Mouse (Mus musculus) kidney, adult 10 weeks (tissue): ENCODE measurements around the gene Dusp3. TPM values are rescaled to one million over a fixed set of nuclear protein-coding genes. Genes with fewer than 3 reads are reported as not detected.

Source experiments
- polyA plus RNA-seq: library from polyadenylated mRNA; stranded (reverse); fragments of 350-450 nt; fragmentation: Illumina TruSeq; extraction: RNeasy Lipid Tissue Mini Kit (QIAGEN cat#74804); gene quantifications from one replicate; pipeline ENCODE4 v1.2.3, GENCODE M21; 2014; ENCODE audit warnings: low read depth, low replicate concordance

Gene Dusp3
- polyA plus RNA-seq, result 32.9 TPM

GRCm38 (mm10) chr11:101986913-101987312, at the start of gene Dusp3:
Dusp3 (minus strand) TSS chr11:101987013.

DNA sequence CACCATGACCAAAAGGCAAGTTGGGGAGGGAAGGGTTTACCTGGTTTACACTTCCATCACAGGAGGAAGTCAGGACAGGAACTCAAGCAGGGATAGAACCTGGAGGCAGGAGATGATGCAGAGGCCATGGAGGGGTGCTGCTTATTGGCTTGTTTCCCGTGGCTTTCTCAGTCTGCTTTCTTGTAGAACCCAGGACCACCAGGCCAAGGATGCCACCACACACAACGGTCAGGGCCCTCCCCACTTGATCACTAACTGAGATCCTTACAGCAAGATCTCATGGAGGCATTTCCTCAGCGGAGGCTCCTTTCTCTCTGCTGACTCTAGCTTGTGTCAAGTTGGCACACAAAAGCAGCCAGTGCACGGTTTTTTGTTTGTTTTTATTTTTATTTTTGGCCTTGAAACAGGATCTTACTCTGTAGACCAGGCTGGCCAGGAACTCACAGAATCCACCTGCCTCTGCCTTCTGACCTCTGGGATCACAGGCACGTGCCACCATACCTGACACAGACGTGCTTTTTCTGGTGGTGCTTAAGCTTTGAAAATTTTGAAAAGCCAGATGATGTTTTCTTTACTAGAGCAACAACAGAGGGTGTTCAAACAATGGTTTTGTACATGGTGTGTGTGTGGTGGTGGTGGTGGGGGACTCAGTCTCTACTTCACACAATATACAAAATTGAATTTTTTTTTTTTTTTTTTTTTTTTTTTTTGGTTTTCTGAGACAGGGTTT, 41.4 kb upstream of the Dusp3 start, which contains the start of gene Mpp3:
Gene Mpp3 (minus strand): TSS at position 375 of the 730 bp plus-strand sequence.

DNA sequence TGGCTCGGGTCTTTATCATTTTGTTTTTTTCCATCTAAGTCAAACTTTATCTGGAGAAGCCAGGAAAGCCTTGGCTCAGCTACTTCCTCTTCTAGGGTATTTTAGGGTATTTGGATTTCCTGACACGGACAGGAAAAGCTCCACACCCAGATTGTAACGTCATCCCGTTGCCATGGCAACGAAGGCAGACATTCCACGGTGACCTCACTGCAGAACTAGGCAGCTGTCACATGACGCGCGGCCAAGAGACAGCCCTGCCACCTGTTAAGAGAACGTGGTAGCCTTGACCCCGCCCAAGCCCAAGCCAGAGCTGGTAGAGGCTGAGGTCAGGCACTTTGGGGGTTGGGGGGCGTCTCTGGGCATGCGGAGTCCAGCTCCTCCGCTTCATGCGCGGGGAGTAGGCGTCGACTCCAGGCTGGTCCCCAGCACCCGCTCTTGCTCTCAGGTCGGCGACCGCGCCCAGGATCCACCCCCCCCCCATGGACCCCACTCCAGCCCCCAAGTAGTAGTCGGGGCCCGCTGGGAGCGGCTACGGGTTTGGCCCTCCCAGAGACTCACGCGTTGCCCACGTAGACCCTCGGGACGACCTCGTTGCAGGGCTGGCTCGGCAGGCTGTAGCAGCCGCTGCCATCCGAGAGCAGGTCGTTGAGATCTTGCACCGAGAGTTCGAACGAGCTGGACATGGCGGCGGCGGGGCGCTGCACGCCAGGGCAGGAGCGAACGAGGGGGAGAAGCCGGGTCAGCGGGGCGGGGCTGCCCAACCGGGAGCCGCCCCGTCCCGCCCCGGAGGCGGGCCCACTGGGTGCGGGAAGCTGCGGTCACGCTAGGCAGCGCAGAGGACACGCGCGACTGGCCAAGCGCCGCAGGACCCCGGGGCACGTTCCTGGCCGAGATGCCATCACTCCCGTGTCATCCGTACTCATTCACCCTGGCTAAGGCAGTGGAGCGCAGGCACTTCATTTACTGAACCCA, 2.5 kb downstream of the Dusp3 start, which contains the start of gene Cfap97d1:
Gene Cfap97d1 (plus strand): TSS at position 226 of the 972 bp plus-strand sequence.

DNA sequence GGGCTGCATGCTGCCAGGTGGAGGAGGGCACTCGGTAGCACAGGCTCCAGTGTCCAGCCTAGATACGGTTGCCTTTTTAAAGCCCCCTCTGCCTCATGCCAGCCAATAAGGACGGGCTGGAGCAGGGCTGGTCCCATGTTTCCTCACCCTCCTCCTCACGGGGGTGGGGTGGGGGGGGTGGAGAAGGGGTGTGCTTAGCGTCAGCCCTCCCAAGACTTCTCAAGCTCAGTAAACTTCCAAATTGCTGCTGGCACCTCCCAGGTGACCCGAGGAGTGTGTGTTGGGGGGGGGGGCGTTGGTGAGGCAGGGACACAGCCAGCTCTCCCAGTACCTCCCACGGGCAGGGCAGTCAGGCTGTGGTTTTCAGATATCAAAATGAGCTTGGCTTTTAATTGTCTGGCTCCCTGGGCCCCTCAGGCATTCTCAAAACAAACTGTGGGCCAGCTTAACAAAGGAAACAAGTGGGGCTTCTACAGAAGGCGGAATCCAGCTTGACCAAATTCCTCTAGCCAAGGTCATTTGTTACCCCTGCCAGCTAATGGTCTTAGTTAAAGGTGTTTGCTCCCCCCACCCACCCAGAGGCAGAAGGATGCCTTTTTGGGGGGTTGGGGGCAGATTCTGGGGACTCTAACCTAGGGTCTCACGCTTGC, 19.7 kb downstream of the Dusp3 start, which contains the start of gene Sost:
Gene Sost (minus strand): TSS at position 51 of the 650 bp plus-strand sequence.

Other genes with a start within 250 kb of the Dusp3 start
- not detected for gene Etv4, start 201.6 kb downstream of the Dusp3 start, polyA plus RNA-seq
- gene Meox1, start 92.6 kb downstream of the Dusp3 start, polyA plus RNA-seq, result 2.7 TPM
- gene Sost, start 20.0 kb downstream of the Dusp3 start, polyA plus RNA-seq, result 0.28 TPM
- gene Cfap97d1, start 2.7 kb downstream of the Dusp3 start, polyA plus RNA-seq, result not detected
- gene Mpp3, start 41.4 kb upstream of the Dusp3 start, polyA plus RNA-seq, result 0.44 TPM
- gene Cd300lg, start 54.5 kb upstream of the Dusp3 start, polyA plus RNA-seq, result 19.1 TPM
- gene Mpp2, start 101.5 kb upstream of the Dusp3 start, polyA plus RNA-seq, result 0.49 TPM
- gene Ppy, start 114.3 kb upstream of the Dusp3 start, polyA plus RNA-seq, result not detected
- gene Pyy, start 120.8 kb upstream of the Dusp3 start, polyA plus RNA-seq, result not detected
- gene Nags, start 158.5 kb upstream of the Dusp3 start, polyA plus RNA-seq, result not detected
- gene Tmem101, start 169.4 kb upstream of the Dusp3 start, polyA plus RNA-seq, result 2.8 TPM
- gene Lsm12, start 198.3 kb upstream of the Dusp3 start, polyA plus RNA-seq, result 31.2 TPM
- gene G6pc3, start 202.6 kb upstream of the Dusp3 start, polyA plus RNA-seq, result 0.93 TPM
- 0.44 TPM for gene Hdac5, start 243.2 kb upstream of the Dusp3 start, polyA plus RNA-seq